Mouse (Mus musculus) monocyte, adult 5-6 weeks (primary cell): ENCODE data around the gene Cttnbp2nl. TPM values are rescaled to one million over a fixed set of nuclear protein-coding genes. Genes with fewer than 3 reads are reported as not detected.

Source experiments
- ATAC-seq: fragments of 153-309, 156-312 bp; replicated peaks from 2 replicates; pipeline ENCODE4 v1.8.0; 2017; ENCODE audit warnings: mild to moderate bottlenecking; ENCODE audit not compliant: low TSS enrichment, insufficient number of reproducible peaks, severe bottlenecking, poor library complexity, low FRiP score
- total RNA-seq: library from RNA; stranded (forward); fragments of 200-1000, 200-491, 200-594 nt; gene quantifications from 3 replicates; pipeline ENCODE4 v1.2.3, GENCODE M21; 2017

The Cttnbp2nl gene
- total RNA-seq, 1 experiment from 2014 or later = 0.19 TPM

GRCm38 (mm10) chr3:104993800-104994199 is 59.1 kb downstream of the Cttnbp2nl start:
- no peak for ATAC-seq

GRCm38 (mm10) chr3:104992709-104993388 is 60.1 kb downstream of the Cttnbp2nl start:
- peak; percentile 88 for ATAC-seq

- no peak for ATAC-seq
Measured at GRCm38 (mm10) chr3:104991703-104992102, 61.2 kb downstream of the Cttnbp2nl start.

GRCm38 (mm10) chr3:104987884-104988283 is 65.1 kb downstream of the Cttnbp2nl start:
- ATAC-seq = no peak

GRCm38 (mm10) chr3:104979735-104980134 is 73.2 kb downstream of the Cttnbp2nl start:
- ATAC-seq = no peak

DNA sequence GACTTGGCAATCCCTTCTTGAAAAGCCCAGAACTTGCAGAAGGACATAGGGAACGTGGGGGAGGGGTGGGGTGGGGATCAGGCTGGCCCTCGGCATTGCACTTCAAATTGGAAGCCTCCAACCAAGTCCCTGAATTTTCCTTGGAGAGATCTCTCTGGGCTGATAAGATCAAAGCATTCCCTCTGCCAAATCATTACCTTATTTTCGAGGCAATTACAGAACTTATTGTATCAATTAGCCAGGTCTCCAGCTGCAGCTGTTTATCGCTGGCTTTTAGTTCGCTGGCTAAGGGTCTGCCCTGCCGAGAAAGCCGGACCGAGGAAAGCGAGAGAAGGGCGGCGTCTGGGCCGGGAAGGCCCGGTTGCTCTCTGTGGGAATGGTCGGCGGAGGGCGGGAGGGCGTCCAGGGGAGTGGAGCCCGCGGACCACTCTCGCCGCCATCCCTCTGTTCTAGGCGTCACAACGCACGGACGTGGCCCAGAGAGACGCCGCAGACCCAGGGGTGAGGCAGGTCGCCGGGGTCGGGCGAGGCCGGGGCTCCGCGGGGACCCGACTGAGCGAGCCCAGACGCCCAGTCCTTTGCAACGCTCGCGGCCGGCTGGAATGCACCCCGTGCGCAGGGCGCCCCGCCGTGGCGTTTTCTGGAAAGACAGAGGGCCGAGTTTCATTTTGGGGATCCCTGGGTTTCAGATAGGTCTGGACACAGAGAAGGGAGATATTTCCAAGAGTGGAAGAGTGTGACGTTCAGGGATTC is 85.2 kb downstream of the Cttnbp2nl start:
- no peak for ATAC-seq

- ATAC-seq = no peak
Measured at GRCm38 (mm10) chr3:104965991-104966554, 86.9 kb downstream of the Cttnbp2nl start.

DNA sequence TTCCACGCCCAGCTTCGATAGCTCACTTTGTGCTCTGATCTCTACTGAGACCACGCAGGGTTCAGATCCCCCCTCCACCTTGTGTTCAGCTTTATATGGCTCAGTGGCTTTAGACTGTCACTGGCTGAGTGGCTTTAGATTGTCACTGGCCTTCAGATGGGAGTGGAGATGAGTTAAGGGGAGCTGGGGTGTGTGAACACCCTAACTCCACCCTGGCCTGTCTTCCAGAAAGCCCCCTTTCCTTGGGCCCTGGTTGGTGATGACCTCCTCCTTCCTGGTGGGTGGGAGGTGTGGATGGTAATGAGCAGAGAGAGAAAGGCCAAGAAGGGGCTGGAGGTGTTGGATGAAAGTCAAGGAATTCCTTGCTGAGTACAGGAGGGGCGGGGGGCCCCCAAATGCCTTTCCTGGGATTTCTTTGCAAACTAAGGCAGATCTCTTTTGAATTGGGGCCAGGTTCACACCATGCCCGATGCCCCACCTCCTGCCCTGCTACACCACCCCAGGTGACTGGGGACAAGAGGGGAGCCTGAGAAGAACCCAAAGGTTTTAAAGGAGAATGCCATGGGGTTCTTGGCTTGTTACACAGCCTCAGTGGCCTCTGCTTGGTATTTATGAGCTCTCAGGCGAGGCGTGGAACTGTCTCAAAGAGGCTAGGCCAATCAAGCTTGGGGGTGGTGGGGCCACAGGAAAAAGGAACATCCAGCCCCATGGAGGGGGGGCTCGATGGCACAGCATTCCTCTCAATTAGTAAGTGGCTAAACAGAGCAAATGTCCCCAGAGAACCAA is 87.7 kb downstream of the Cttnbp2nl start:
- ATAC-seq = no peak

GRCm38 (mm10) chr3:104963331-104964276 is 89.3 kb downstream of the Cttnbp2nl start:
- no peak for ATAC-seq

GRCm38 (mm10) chr3:104962866-104963265 is 90.1 kb downstream of the Cttnbp2nl start:
- ATAC-seq = no peak

DNA sequence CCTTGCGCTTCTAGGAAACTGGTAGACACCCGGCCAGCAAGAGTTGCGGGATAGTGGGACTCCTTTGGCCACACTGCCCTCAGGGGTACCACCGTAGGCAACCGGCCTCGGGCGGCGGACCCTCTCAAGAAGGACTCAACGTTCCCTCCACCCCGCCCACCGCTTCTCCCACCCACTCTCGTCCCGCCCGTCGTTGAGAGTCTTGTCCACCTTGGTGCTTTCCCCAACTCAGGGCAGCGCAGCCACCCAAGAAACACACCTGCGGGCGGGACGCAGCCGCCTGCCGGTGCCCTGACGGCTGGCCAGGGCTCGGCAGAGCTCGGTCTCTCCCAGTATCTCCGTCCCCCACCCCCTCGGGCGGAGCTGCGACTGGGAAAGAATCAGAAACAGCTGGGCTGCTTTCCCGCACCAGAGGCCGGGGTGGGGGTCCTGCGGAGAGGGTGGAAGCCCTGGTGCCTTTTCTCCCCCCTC is 90.8 kb downstream of the Cttnbp2nl start:
- ATAC-seq = no peak

GRCm38 (mm10) chr3:104961066-104962059 is 91.6 kb downstream of the Cttnbp2nl start, which contains the start of gene Wnt2b:
TSS of gene Wnt2b (minus strand) at chr3:104961921.
- ATAC-seq = no peak

GRCm38 (mm10) chr3:104960026-104961000 is 92.6 kb downstream of the Cttnbp2nl start:
- no peak for ATAC-seq

DNA sequence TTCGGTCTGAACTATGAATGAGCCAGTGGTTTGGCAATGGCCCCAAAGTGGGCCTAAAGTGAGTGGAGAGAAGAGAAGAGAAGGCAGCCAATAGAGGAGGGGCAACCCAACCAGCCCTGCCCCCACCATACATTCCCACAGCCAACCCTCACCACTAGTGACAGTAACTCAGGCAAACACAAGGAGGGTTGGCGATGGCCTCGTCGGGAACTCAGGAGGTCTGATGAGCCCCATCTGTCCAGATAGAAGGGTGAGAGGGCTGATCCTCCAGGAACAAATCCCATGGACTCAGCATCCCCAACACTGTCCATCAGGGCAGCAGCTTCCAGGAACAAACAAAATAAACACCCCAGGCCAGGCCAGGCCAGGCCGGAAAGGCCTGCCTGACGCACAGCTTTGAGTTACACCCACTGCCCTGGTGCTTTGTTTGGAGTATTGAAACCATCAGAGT is 96.8 kb downstream of the Cttnbp2nl start:
- ATAC-seq = no peak

- ATAC-seq = no peak
Measured at GRCm38 (mm10) chr3:104954551-104954950, 98.4 kb downstream of the Cttnbp2nl start.

DNA sequence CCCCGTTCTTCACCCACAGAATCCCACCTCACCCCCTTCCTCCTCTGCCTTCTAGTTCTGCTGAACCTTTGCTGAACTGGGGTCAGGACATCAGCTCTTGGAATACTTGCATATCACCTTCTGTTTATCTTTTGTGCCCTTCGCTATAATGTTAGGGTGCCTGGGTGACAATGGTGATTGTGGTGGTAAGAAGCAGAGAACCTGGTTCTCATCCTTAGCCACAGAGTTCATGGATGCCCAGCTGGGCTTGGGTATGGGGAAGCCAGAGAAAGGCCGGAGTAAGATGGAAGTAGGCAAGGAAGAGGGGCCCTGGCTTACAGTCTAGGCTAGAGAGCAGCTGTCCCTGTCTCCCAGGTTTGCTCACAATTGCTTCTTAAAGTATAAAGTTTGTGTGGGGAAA is 98.8 kb downstream of the Cttnbp2nl start:
- no peak for ATAC-seq
